Mouse (Mus musculus): ENCODE results near the gene Kif1a. TPM values are rescaled to one million over a fixed set of nuclear protein-coding genes. Genes with fewer than 3 reads are reported as not detected.
A peak's percentile ranks its signal among the peaks of the same experiment; 100 is the strongest.
"Not testable (repeated sequence)": the region's sequence is repeated elsewhere in the genome, so short reads cannot be mapped to it uniquely, and the experiment has no call there.

Gene Kif1a
- polyA plus RNA-seq, 1 experiment = 290 TPM

DNA sequence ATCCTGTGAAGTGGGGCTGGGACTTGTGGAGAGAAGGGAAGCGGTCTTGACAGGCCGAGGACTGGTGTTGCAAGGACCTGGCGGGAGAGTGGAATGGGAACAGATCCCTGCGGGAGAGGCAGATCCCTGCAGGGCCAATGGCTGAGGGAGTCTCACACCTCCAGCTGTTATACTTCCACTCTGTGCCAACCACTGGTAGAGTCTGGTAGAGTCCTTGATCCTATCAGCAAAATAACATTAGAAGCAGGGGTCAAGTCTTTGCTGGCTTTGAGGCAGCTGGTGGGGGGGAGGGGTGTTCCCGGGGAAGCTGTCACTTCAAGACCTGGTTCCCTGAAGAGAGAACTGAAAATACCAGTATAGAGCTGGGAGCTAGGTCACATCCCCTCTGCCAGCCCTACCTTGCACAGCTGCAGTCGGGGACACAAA lies 125.6 kb downstream of the Kif1a start:
- WGBS = 42% methylated on average over 6 of the region's 6 CpGs
- DNase-seq = no peak
- no peak for TF ChIP-seq CTCF (IDR thresholded peaks at IDR 0.05; ENCODE audit: borderline replicate concordance, insufficient read depth, low read depth, low read length)
- no peak for TF ChIP-seq POLR2A (IDR thresholded peaks at IDR 0.05; ENCODE audit: borderline replicate concordance, insufficient read depth, low read length)
- Histone ChIP-seq H3K4me1 (ENCODE audit: control insufficient read depth, insufficient read depth, low read length) (peaks cover 8% of the 10 kb centered on the region), H3K27me3 (ENCODE audit: control insufficient read depth, insufficient read depth, low read length) (no peaks in the 10 kb centered on the region), H3K4me3 (replicated peaks; ENCODE audit: insufficient read depth, low read depth, low read length) (no peak overlapping the region), H3K27ac (ENCODE audit: insufficient read depth, low read length) (no peak overlapping the region)

DNA sequence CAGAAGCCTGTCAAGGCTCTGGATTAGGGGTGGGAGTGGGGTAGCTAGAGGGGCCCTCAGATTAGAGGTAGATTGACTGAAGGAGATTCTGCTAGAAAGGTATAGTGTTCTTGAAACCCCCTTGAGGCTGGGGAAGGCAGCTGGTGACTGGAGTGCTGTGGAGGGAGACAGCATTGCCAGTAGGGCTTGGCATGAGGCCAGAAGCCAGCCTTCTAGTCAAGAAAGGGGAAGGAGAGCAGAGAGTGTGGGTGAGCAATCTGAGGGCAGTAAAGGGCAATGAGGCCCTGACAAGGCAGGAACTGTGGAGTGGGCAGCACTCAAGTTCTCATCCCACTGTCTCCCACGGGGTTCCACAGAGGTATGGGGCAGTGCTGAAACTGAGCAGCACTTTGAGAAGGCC lies 128.9 kb downstream of the Kif1a start:
- Histone ChIP-seq H3K4me3 (replicated peaks; ENCODE audit: insufficient read depth, low read depth, low read length) (no peak overlapping the region), H3K27ac (ENCODE audit: insufficient read depth, low read length) (no peak overlapping the region), H3K4me1 (ENCODE audit: control insufficient read depth, insufficient read depth, low read length) (peaks cover 8% of the 10 kb centered on the region), H3K27me3 (ENCODE audit: control insufficient read depth, insufficient read depth, low read length) (no peaks in the 10 kb centered on the region)
- TF ChIP-seq POLR2A (IDR thresholded peaks at IDR 0.05; ENCODE audit: borderline replicate concordance, insufficient read depth, low read length) (no peak), CTCF (IDR thresholded peaks at IDR 0.05; ENCODE audit: borderline replicate concordance, insufficient read depth, low read depth, low read length) (no peak)
- DNase-seq = peak in 1 of 2 experiments; percentile 18
- 55% methylated on average over 1 of the region's 1 CpGs for WGBS

DNA sequence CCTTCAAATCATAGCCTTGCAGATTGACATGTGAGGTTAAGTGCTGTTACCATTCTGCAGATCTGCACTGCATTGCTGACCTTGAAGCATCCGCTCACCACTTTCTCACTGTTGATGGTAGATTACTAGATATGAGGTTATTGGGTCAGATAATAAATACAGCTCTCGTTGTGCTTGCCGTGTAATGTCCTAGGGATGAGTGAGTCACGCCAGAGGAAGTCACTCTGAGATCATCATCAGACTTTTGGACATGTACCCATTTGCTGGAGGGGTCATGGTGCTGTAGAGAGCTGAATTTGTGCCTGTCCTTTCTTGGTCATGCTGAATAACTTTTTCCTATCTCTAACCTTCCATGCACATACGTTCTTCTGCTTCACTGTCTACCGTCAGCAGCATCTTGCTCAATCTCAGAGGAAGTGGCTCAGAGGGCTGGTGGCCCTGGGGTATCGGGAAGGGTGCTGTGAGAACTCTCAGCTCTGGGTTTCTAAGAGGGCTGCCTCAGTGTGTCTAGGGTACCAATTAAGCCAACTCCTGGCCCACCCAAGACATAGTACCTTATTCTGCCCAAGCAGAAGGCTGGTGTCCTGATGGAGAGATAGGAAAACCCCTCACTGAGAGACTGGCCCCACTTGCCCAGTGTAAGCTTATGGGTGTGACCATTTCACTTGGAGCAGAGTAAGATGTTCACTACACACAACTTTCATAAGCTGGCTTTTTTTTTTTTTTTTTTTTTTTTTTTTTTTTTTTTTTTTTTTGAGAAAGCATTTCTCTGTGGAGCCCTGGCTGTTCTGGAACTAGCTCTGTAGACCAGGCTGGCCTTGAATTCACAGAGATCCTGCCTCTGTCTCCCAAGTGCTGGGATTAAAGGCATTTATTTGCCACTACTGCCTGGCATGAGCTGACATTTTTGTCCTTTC lies 129.6 kb downstream of the Kif1a start:
- no peak for DNase-seq
- Histone ChIP-seq H3K27me3 (ENCODE audit: control insufficient read depth, insufficient read depth, low read length) (no peaks in the 10 kb centered on the region), H3K4me3 (replicated peaks; ENCODE audit: insufficient read depth, low read depth, low read length) (no peak overlapping the region), H3K27ac (ENCODE audit: insufficient read depth, low read length) (no peak overlapping the region), H3K4me1 (ENCODE audit: control insufficient read depth, insufficient read depth, low read length) (peaks cover 8% of the 10 kb centered on the region)
- no peak for TF ChIP-seq CTCF (IDR thresholded peaks at IDR 0.05; ENCODE audit: borderline replicate concordance, insufficient read depth, low read depth, low read length)
- no peak for TF ChIP-seq POLR2A (IDR thresholded peaks at IDR 0.05; ENCODE audit: borderline replicate concordance, insufficient read depth, low read length)
- WGBS = 97% methylated on average over 7 of the region's 7 CpGs

DNA sequence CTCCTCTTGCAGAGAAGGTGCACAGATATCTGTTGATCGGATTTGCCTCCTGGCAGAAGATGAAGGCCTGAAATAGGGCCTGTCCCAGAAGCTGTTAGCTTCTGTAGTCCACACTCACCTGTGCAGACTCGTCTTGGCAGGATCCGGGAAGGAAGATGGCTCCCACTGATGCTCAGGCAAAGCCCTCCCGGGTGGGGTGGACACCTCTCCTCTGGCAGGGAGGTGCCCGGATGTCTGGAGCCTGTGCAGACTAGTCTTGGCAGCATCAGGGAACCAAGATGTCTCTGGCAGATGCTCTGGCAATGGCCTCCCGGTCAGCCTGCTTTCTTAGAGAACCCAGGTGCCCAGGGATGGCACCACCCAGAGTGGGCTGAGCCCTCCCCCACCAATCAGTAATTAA lies 131.0 kb downstream of the Kif1a start:
- not testable (repeated sequence) for H3K4me3 ChIP-seq (replicated peaks; ENCODE audit: insufficient read depth, low read depth, low read length); H3K27me3 ChIP-seq (ENCODE audit: control insufficient read depth, insufficient read depth, low read length); DNase-seq; H3K27ac ChIP-seq (ENCODE audit: insufficient read depth, low read length); H3K4me1 ChIP-seq (ENCODE audit: control insufficient read depth, insufficient read depth, low read length)
- 55% methylated on average over 6 of the region's 6 CpGs for WGBS

Other genes with a start within 250 kb of the Kif1a start
- 0.35 and 0.46 TPM in 2 replicates for gene Ankmy1, start 199.0 kb downstream of the Kif1a start, polyA plus RNA-seq (2012; rRNA removed)
- 49.6 and 49.7 TPM in 2 replicates for gene Dusp28, start 195.0 kb downstream of the Kif1a start, polyA plus RNA-seq (2012; rRNA removed)
- gene Rnpepl1, start 191.2 kb downstream of the Kif1a start, polyA plus RNA-seq (2012; rRNA removed) = 43.6 and 44.7 TPM in 2 replicates
- 44.5 and 45.5 TPM in 2 replicates for gene Capn10, start 167.6 kb downstream of the Kif1a start, polyA plus RNA-seq (2012; rRNA removed)
- 0.21 and 0.36 TPM in 2 replicates for gene Gpr35, start 151.1 kb downstream of the Kif1a start, polyA plus RNA-seq (2012; rRNA removed)
- gene Aqp12, start 95.6 kb downstream of the Kif1a start, polyA plus RNA-seq (2012; rRNA removed) = not detected in 2 replicates
- gene Agxt, start 33.3 kb upstream of the Kif1a start, polyA plus RNA-seq (2012; rRNA removed) = not detected in 2 replicates
- 0.10 TPM in 1 of 2 replicates, not detected in the other for gene 2310007B03Rik, start 59.0 kb upstream of the Kif1a start, polyA plus RNA-seq (2012; rRNA removed)
- 0.28 and 0.54 TPM in 2 replicates for gene Crocc2, start 66.8 kb upstream of the Kif1a start, polyA plus RNA-seq (2012; rRNA removed)
- 18.5 and 20.6 TPM in 2 replicates for gene Sned1, start 133.9 kb upstream of the Kif1a start, polyA plus RNA-seq (2012; rRNA removed)
- 20.2 and 20.5 TPM in 2 replicates for gene Mterf4, start 204.0 kb upstream of the Kif1a start, polyA plus RNA-seq (2012; rRNA removed)
- 22.4 and 23.4 TPM in 2 replicates for gene Ppp1r7, start 240.9 kb upstream of the Kif1a start, polyA plus RNA-seq (2012; rRNA removed)
- gene Pask, start 241.5 kb upstream of the Kif1a start, polyA plus RNA-seq (2012; rRNA removed) = 4.5 and 5.5 TPM in 2 replicates

All from cerebellum, adult 2 months (tissue).